Mouse (Mus musculus) C2C12 (cell line): ENCODE data around the gene Nr3c2.

ENCODE experiments used
- CEBPB ChIP-seq: IDR thresholded peaks from one replicate; pipeline ENCODE4 v1.6.1; 2011; ENCODE audit warnings: low read depth, mild to moderate bottlenecking, control low read depth, moderate library complexity
- CTCF ChIP-seq: IDR thresholded peaks from one replicate; pipeline ENCODE4 v1.5.1; 2011; ENCODE audit not compliant: control insufficient read depth, insufficient read depth, insufficient read length
- MAX ChIP-seq: IDR thresholded peaks from one replicate; pipeline ENCODE4 v1.6.1; 2011; ENCODE audit warnings: mild to moderate bottlenecking, control low read depth
- USF1 ChIP-seq: IDR thresholded peaks from one replicate; pipeline ENCODE4 v1.6.1; 2011; ENCODE audit warnings: low read depth, mild to moderate bottlenecking, control low read depth, moderate library complexity

- TF ChIP-seq CTCF = no peak
- TF ChIP-seq USF1 = no peak
- TF ChIP-seq CEBPB = no peak
- no peak for TF ChIP-seq MAX
Measured at GRCm38 (mm10) chr8:76971761-76972404, 72.6 kb downstream of the Nr3c2 start.
